Mouse (Mus musculus): ENCODE data around the gene Mmp24. TPM values are rescaled to one million over a fixed set of nuclear protein-coding genes. Genes with fewer than 3 reads are reported as not detected.

The Mmp24 gene
- total RNA-seq, 2 experiments from 2014 or later = not detected

DNA sequence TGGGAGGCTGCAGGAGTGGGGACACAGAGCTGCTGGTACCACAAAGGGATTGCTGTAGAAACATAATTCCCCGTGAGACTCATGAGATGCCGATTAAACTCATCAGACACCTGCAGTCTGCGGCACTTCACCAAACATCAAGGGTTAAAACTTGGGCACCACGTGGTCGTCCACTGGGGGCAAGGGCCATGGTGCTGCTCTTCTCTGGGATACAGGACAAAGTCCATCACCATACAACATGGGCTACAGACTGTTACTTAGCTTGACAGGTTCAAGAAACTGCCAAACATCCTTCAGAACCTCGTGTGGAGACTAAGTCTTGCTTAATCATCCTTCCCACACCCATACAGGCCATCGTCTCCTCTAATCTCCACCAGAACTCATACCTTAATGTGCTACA, 85.0 kb downstream of the Mmp24 start:
- no peak for DNase-seq

GRCm38 (mm10) chr2:155861581-155861980, 86.4 kb downstream of the Mmp24 start:
- DNase-seq = no peak

- DNase-seq = no peak
Measured at GRCm38 (mm10) chr2:155862573-155863300, 87.6 kb downstream of the Mmp24 start.

- DNase-seq = no peak
Measured at GRCm38 (mm10) chr2:155863301-155863867, 88.2 kb downstream of the Mmp24 start.

Other genes starting within 250 kb of the Mmp24 start
- gene Gss, start 182.5 kb upstream of the Mmp24 start, total RNA-seq (2021) = 1 to 10 TPM; 5.6 to 5.9 TPM
- gene Myh7b, start 164.1 kb upstream of the Mmp24 start, total RNA-seq (2021) = 1 to 10 TPM in 1 of 2 experiments, under 1 TPM in 1; 0.88 to 5.0 TPM
- 10 to 100 TPM; 84.3 to 86.1 TPM for gene Trpc4ap, start 83.0 kb upstream of the Mmp24 start, total RNA-seq (2021)
- gene Edem2, start 45.9 kb upstream of the Mmp24 start, total RNA-seq (2021) = 1 to 10 TPM; 3.9 to 5.0 TPM
- gene Gm17581, start 39.5 kb upstream of the Mmp24 start, total RNA-seq (2021) = not detected
- gene Procr, start 24.2 kb upstream of the Mmp24 start, total RNA-seq (2021) = 10 to 100 TPM in 1 of 2 experiments, 1 to 10 TPM in 1; 5.9 to 12.4 TPM
- gene BC029722, start 44.1 kb downstream of the Mmp24 start, total RNA-seq (2021) = 10 to 100 TPM; 22.3 to 25.3 TPM
- 10 to 100 TPM; 38.6 to 45.3 TPM for gene Eif6, start 51.6 kb downstream of the Mmp24 start, total RNA-seq (2021)
- gene Fam83c, start 59.5 kb downstream of the Mmp24 start, total RNA-seq (2021) = not detected
- gene Uqcc1, start 155.0 kb downstream of the Mmp24 start, total RNA-seq (2021) = 100 to 1,000 TPM; 140 to 156 TPM
- gene Gm15557, start 165.4 kb downstream of the Mmp24 start, total RNA-seq (2021) = not detected
- gene Gdf5, start 170.0 kb downstream of the Mmp24 start, total RNA-seq (2021) = not detected
- gene Cep250, start 181.1 kb downstream of the Mmp24 start, total RNA-seq (2021) = 1 to 10 TPM; 3.6 to 5.9 TPM
- gene 6430550D23Rik, start 232.6 kb downstream of the Mmp24 start, total RNA-seq (2021) = under 1 TPM; 0.51 to 0.54 TPM
- 10 to 100 TPM; 44.6 to 51.7 TPM for gene Ergic3, start 232.7 kb downstream of the Mmp24 start, total RNA-seq (2021)